Mouse (Mus musculus) CD4-positive, CD25-positive, alpha-beta regulatory T cell, adult 9 weeks (primary cell): Measurements from ENCODE around the gene Tfap2c. TPM values are rescaled to one million over a fixed set of nuclear protein-coding genes. Genes with fewer than 3 reads are reported as not detected.

Source experiments
- polyA plus RNA-seq: library from polyadenylated mRNA; unstranded; fragments of 100-300 nt; shearing (Covaris generic); gene quantifications from one replicate; pipeline ENCODE4 v1.2.1, GENCODE M21; 2017

Gene Tfap2c
- not detected for polyA plus RNA-seq

GRCm38 (mm10) chr2:172549371-172550155 lies at the start of gene Tfap2c:
Gene Tfap2c (plus strand): TSS chr2:172549593.

Other genes with a start within 250 kb of the Tfap2c start
- 14.5 TPM for gene Fam210b, start 204.0 kb upstream of the Tfap2c start, polyA plus RNA-seq
- gene Aurka, start 179.1 kb upstream of the Tfap2c start, polyA plus RNA-seq = 4.9 TPM
- gene Cstf1, start 178.9 kb upstream of the Tfap2c start, polyA plus RNA-seq = 40.6 TPM
- gene Cass4, start 155.8 kb upstream of the Tfap2c start, polyA plus RNA-seq = 6.4 TPM
- 162 TPM for gene Rtf2, start 109.0 kb upstream of the Tfap2c start, polyA plus RNA-seq
- 5.1 TPM for gene Gcnt7, start 91.0 kb upstream of the Tfap2c start, polyA plus RNA-seq
- 1.1 TPM for gene Fam209, start 77.1 kb upstream of the Tfap2c start, polyA plus RNA-seq